Mouse (Mus musculus): Measurements from ENCODE around the gene Gm17660.
A peak's percentile ranks its signal among the peaks of the same experiment; 100 is the strongest.
"Not testable (repeated sequence)": the region's sequence is repeated elsewhere in the genome, so short reads cannot be mapped to it uniquely, and the experiment has no call there.

Gene Gm17660

GRCm38 (mm10) chr5:104042906-104043305 lies 34.5 kb downstream of the Gm17660 start:
- DNase-seq (ENCODE audit: low spot score in 2 of 2): no peak

- DNase-seq (ENCODE audit: low spot score in 2 of 2): peak; percentile 43 to 54
Observed at GRCm38 (mm10) chr5:104039154-104039932, 38.1 kb downstream of the Gm17660 start.

GRCm38 (mm10) chr5:104036686-104037085 lies 40.7 kb downstream of the Gm17660 start:
- DNase-seq (ENCODE audit: low spot score in 2 of 2): no peak

- no peak for DNase-seq (ENCODE audit: low spot score in 2 of 2)
Observed at GRCm38 (mm10) chr5:104035824-104036223, 41.6 kb downstream of the Gm17660 start.

- no peak for DNase-seq (ENCODE audit: low spot score in 2 of 2)
Observed at GRCm38 (mm10) chr5:104035066-104035465, 42.3 kb downstream of the Gm17660 start.

- no peak for DNase-seq (ENCODE audit: low spot score in 2 of 2)
Observed at GRCm38 (mm10) chr5:104032434-104033097, 44.8 kb downstream of the Gm17660 start.

- no peak for DNase-seq (ENCODE audit: low spot score in 2 of 2)
Observed at GRCm38 (mm10) chr5:104025245-104025854, 52.1 kb downstream of the Gm17660 start.

GRCm38 (mm10) chr5:104024762-104025161 lies 52.6 kb downstream of the Gm17660 start:
- no peak for DNase-seq (ENCODE audit: low spot score in 2 of 2)

GRCm38 (mm10) chr5:104024193-104024592 lies 53.2 kb downstream of the Gm17660 start:
- not testable (repeated sequence) for DNase-seq (ENCODE audit: low spot score in 2 of 2)

- DNase-seq (ENCODE audit: low spot score in 2 of 2): no peak
Observed at GRCm38 (mm10) chr5:104023289-104024020, 54.0 kb downstream of the Gm17660 start.

- DNase-seq (ENCODE audit: low spot score in 2 of 2): no peak
Observed at GRCm38 (mm10) chr5:104022558-104022957, 54.9 kb downstream of the Gm17660 start.

GRCm38 (mm10) chr5:104021597-104022378 lies 55.6 kb downstream of the Gm17660 start, which contains the start of gene Hsd17b11:
Gene Hsd17b11, minus strand, starts transcription at chr5:104021919.
- peak; percentile 31 to 40 for DNase-seq (ENCODE audit: low spot score in 2 of 2)

Data from frontal cortex, postnatal 25 days (tissue).